Mouse (Mus musculus): ENCODE results near the gene Ddx46. TPM values are rescaled to one million over a fixed set of nuclear protein-coding genes. Genes with fewer than 3 reads are reported as not detected.

Gene Ddx46
- polyA plus RNA-seq, 1 experiment: 15.2 TPM

GRCm38 (mm10) chr13:55606899-55607623 is 27.8 kb upstream of the Ddx46 start:
- Histone ChIP-seq H3K27me3 (ENCODE audit: control insufficient read depth, insufficient read depth, insufficient read length) (no peaks in the 10 kb centered on the region), H3ac (ENCODE audit: control insufficient read depth, insufficient read length, low read depth) (no peak overlapping the region), H3K4me3 (ENCODE audit: insufficient read depth, poor library complexity, severe bottlenecking) (no peak overlapping the region), H3K36me3 (ENCODE audit: control insufficient read depth, insufficient read depth) (peaks cover 14% of the 10 kb centered on the region), H3K79me3 (ENCODE audit: low read depth) (peaks cover 1% of the 10 kb centered on the region), H3K79me2 (ENCODE audit: control insufficient read depth, insufficient read depth) (peaks cover 12% of the 10 kb centered on the region)
- TF ChIP-seq CTCF (IDR thresholded peaks at IDR 0.05; ENCODE audit: control insufficient read depth, insufficient read depth, insufficient read length): no peak
- TF ChIP-seq MAX (IDR thresholded peaks at IDR 0.05): no peak
- no peak for TF ChIP-seq MYOG (IDR thresholded peaks at IDR 0.05; ENCODE audit: control insufficient read depth, extremely low read depth, insufficient read length)
- no peak for TF ChIP-seq CEBPB (IDR thresholded peaks at IDR 0.05; ENCODE audit: low read depth)
- no peak for TF ChIP-seq FOSL1 (IDR thresholded peaks at IDR 0.05; ENCODE audit: insufficient read depth, low read length, poor library complexity, severe bottlenecking)
- TF ChIP-seq USF1 (IDR thresholded peaks at IDR 0.05; ENCODE audit: low read depth): no peak
- no peak for TF ChIP-seq MYOD1 (IDR thresholded peaks at IDR 0.05; ENCODE audit: control insufficient read depth, insufficient read length, low read depth)

- Histone ChIP-seq H3K36me3 (ENCODE audit: control insufficient read depth, insufficient read depth) (peaks cover 14% of the 10 kb centered on the region), H3K27me3 (ENCODE audit: control insufficient read depth, insufficient read depth, insufficient read length) (no peaks in the 10 kb centered on the region), H3K4me3 (ENCODE audit: insufficient read depth, poor library complexity, severe bottlenecking) (no peak overlapping the region), H3K79me3 (ENCODE audit: low read depth) (no peaks in the 10 kb centered on the region), H3K79me2 (ENCODE audit: control insufficient read depth, insufficient read depth) (peaks cover 6% of the 10 kb centered on the region), H3ac (ENCODE audit: control insufficient read depth, insufficient read length, low read depth) (no peak overlapping the region)
- TF ChIP-seq CEBPB (IDR thresholded peaks at IDR 0.05; ENCODE audit: low read depth) (no peak), CTCF (IDR thresholded peaks at IDR 0.05; ENCODE audit: control insufficient read depth, insufficient read depth, insufficient read length) (no peak), FOSL1 (IDR thresholded peaks at IDR 0.05; ENCODE audit: insufficient read depth, low read length, poor library complexity, severe bottlenecking) (no peak), MAX (IDR thresholded peaks at IDR 0.05) (no peak), MYOD1 (IDR thresholded peaks at IDR 0.05; ENCODE audit: control insufficient read depth, insufficient read length, low read depth) (no peak), MYOG (IDR thresholded peaks at IDR 0.05; ENCODE audit: control insufficient read depth, extremely low read depth, insufficient read length) (no peak), USF1 (IDR thresholded peaks at IDR 0.05; ENCODE audit: low read depth) (no peak)
Measured at GRCm38 (mm10) chr13:55607624-55608006, 27.2 kb upstream of the Ddx46 start.

DNA sequence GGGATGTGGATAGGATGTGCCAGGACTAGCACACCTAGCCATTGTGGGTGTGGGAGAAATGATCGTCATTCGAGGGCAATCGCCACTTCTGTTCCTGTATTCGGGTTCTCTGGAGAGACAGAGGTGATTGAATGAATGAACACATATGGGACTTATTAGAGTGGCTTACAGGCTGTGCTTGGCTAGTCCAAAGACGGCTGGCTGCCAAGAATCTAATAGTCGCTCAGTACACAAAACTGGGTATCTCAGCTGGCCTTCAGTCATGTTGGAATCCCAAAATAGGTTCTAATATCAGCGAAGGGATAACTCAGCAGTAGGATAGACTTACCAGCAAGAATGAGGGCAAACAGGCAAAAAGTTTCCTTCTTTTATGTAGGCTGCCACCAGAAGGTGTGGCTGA is 22.8 kb upstream of the Ddx46 start:
- Histone ChIP-seq H3K79me3 (ENCODE audit: low read depth) (no peaks in the 10 kb centered on the region), H3K36me3 (ENCODE audit: control insufficient read depth, insufficient read depth) (peaks cover 14% of the 10 kb centered on the region)
- TF ChIP-seq CTCF (IDR thresholded peaks at IDR 0.05; ENCODE audit: control insufficient read depth, insufficient read depth, insufficient read length): no peak
- no peak for TF ChIP-seq MAX (IDR thresholded peaks at IDR 0.05)
- no peak for TF ChIP-seq MYOD1 (IDR thresholded peaks at IDR 0.05; ENCODE audit: control insufficient read depth, insufficient read length, low read depth)
- TF ChIP-seq USF1 (IDR thresholded peaks at IDR 0.05; ENCODE audit: low read depth): no peak
- no peak for TF ChIP-seq CEBPB (IDR thresholded peaks at IDR 0.05; ENCODE audit: low read depth)
- TF ChIP-seq FOSL1 (IDR thresholded peaks at IDR 0.05; ENCODE audit: insufficient read depth, low read length, poor library complexity, severe bottlenecking): no peak
- no peak for TF ChIP-seq MYOG (IDR thresholded peaks at IDR 0.05; ENCODE audit: control insufficient read depth, extremely low read depth, insufficient read length)

DNA sequence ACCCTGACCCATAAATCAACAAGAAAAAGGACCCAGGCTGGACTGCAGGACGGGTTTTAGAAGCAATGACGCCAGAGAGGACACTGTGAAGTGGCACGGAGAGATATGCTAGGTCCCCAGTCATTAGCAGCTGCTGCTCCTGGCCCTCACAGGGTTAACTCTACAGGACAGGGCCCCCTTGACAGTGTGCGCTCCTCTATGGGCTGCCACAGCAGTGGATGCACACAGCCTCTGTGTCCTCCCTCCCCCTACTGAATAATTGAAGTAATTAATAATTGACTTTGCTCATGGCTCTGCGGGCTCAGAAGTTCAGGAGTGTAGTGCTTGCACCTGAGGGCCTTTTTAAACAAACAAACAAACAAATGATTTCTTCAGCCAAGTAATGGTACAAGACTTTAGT is 21.4 kb upstream of the Ddx46 start:
- no peaks in the 10 kb centered on the region for H3K27me3 ChIP-seq (ENCODE audit: control insufficient read depth, insufficient read depth, insufficient read length)
- no peak overlapping the region for H3K4me3 ChIP-seq (ENCODE audit: insufficient read depth, poor library complexity, severe bottlenecking)
- TF ChIP-seq USF1 (IDR thresholded peaks at IDR 0.05; ENCODE audit: low read depth) (no peak), MAX (IDR thresholded peaks at IDR 0.05) (no peak), FOSL1 (IDR thresholded peaks at IDR 0.05; ENCODE audit: insufficient read depth, low read length, poor library complexity, severe bottlenecking) (no peak), MYOG (IDR thresholded peaks at IDR 0.05; ENCODE audit: control insufficient read depth, extremely low read depth, insufficient read length) (no peak), MYOD1 (IDR thresholded peaks at IDR 0.05; ENCODE audit: control insufficient read depth, insufficient read length, low read depth) (no peak)
- H3K79me3 ChIP-seq (ENCODE audit: low read depth): no peaks in the 10 kb centered on the region
- no peaks in the 10 kb centered on the region for H3K79me2 ChIP-seq (ENCODE audit: control insufficient read depth, insufficient read depth)
- no peak overlapping the region for H3ac ChIP-seq (ENCODE audit: control insufficient read depth, insufficient read length, low read depth)
- peaks cover 10% of the 10 kb centered on the region for H3K36me3 ChIP-seq (ENCODE audit: control insufficient read depth, insufficient read depth)

More for the DNA sequence above, 22.8 kb upstream of the Ddx46 start:
- Histone ChIP-seq H3ac (ENCODE audit: control insufficient read depth, insufficient read length, low read depth) (no peak overlapping the region), H3K79me2 (ENCODE audit: control insufficient read depth, insufficient read depth) (no peaks in the 10 kb centered on the region), H3K27me3 (ENCODE audit: control insufficient read depth, insufficient read depth, insufficient read length) (no peaks in the 10 kb centered on the region), H3K4me3 (ENCODE audit: insufficient read depth, poor library complexity, severe bottlenecking) (no peak overlapping the region)

DNA sequence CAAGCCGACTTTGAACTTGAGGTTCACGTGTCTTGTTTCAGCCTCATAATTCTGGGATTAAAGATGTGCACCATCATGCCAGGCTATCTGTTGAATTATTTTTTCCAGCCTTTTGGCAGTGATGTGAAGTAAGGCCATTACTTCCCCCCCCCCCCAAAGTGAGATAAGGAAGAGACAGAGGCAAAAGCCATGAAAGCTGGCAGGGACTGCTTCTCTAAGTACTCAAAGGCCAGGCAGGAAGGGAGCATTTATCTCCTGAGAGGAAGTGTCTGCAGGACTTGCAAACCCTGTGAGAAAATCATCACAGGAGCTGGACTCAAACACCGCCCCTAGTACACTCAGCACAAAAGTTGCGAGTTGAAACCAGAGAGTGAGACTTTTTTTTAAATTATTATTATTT is 15.5 kb upstream of the Ddx46 start:
- H3ac ChIP-seq (ENCODE audit: control insufficient read depth, insufficient read length, low read depth): no peak overlapping the region
- no peak for TF ChIP-seq MAX (IDR thresholded peaks at IDR 0.05)
- TF ChIP-seq CTCF (IDR thresholded peaks at IDR 0.05; ENCODE audit: control insufficient read depth, insufficient read depth, insufficient read length): no peak
- no peak for TF ChIP-seq MYOD1 (IDR thresholded peaks at IDR 0.05; ENCODE audit: control insufficient read depth, insufficient read length, low read depth)
- TF ChIP-seq FOSL1 (IDR thresholded peaks at IDR 0.05; ENCODE audit: insufficient read depth, low read length, poor library complexity, severe bottlenecking): no peak
- no peak for TF ChIP-seq USF1 (IDR thresholded peaks at IDR 0.05; ENCODE audit: low read depth)
- TF ChIP-seq CEBPB (IDR thresholded peaks at IDR 0.05; ENCODE audit: low read depth): no peak
- H3K27me3 ChIP-seq (ENCODE audit: control insufficient read depth, insufficient read depth, insufficient read length): no peaks in the 10 kb centered on the region
- H3K79me3 ChIP-seq (ENCODE audit: low read depth): peaks cover 12% of the 10 kb centered on the region
- H3K36me3 ChIP-seq (ENCODE audit: control insufficient read depth, insufficient read depth): no peaks in the 10 kb centered on the region
- H3K4me3 ChIP-seq (ENCODE audit: insufficient read depth, poor library complexity, severe bottlenecking): no peak overlapping the region
- H3K79me2 ChIP-seq (ENCODE audit: control insufficient read depth, insufficient read depth): peaks cover 16% of the 10 kb centered on the region
